Mouse (Mus musculus) adrenal gland, postnatal 25 days (tissue): ENCODE data around the gene Ccdc36. TPM values are rescaled to one million over a fixed set of nuclear protein-coding genes. Genes with fewer than 3 reads are reported as not detected.

ENCODE experiments used
- DNase-seq: peaks from one replicate; pipeline ENCODE4 v3.0.0; 2021; ENCODE audit warnings: mixed read lengths
- total RNA-seq: library from RNA; stranded (reverse); gene quantifications from 2 replicates; pipeline ENCODE4 v1.2.3, GENCODE M21; 2021

Gene Ccdc36
- total RNA-seq, 1 experiment from 2014 or later = not detected

DNA sequence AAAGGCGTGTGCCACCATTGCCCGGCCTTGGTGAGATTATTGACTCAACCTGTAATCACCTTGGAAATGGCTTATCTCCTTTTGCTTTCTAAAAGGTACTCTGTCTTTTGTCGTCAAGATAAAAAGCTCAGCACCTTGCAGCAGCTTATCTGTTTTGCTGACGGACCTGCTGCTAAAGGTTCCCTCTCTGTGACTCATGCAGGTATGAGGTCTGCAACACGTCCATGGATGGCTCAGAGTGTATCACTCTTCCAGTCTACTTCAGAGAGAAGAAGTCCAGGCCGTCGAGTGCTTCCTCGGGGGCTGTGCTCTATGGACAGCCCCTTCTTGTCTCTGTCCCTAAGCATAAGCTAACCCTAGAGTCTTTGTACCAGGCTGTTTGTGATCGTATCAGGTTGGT is 50.0 kb downstream of the Ccdc36 start:
- DNase-seq = no peak

Other genes starting within 250 kb of the Ccdc36 start
- gene Bsn, start 238.1 kb downstream of the Ccdc36 start, total RNA-seq = 9.1 and 10.0 TPM in 2 replicates
- 127 and 146 TPM in 2 replicates for gene Dag1, start 164.5 kb downstream of the Ccdc36 start, total RNA-seq
- 17.8 and 22.3 TPM in 2 replicates for gene Nicn1, start 138.1 kb downstream of the Ccdc36 start, total RNA-seq
- 5.2 and 7.0 TPM in 2 replicates for gene Amt, start 131.6 kb downstream of the Ccdc36 start, total RNA-seq
- 358 and 378 TPM in 2 replicates for gene Rhoa, start 122.4 kb downstream of the Ccdc36 start, total RNA-seq
- 38.9 and 49.8 TPM in 2 replicates for gene Tcta, start 122.3 kb downstream of the Ccdc36 start, total RNA-seq
- gene Gpx1, start 89.6 kb downstream of the Ccdc36 start, total RNA-seq = 711 and 722 TPM in 2 replicates
- 113 and 114 TPM in 2 replicates for gene Usp4, start 80.6 kb downstream of the Ccdc36 start, total RNA-seq
- 1.5 and 1.7 TPM in 2 replicates for gene 1700102P08Rik, start 35.7 kb downstream of the Ccdc36 start, total RNA-seq
- gene BC048562, start 8.0 kb upstream of the Ccdc36 start, total RNA-seq = not detected in 2 replicates
- gene Ccdc71, start 32.0 kb upstream of the Ccdc36 start, total RNA-seq = 36.9 and 51.4 TPM in 2 replicates
- gene Klhdc8b, start 33.1 kb upstream of the Ccdc36 start, total RNA-seq = 33.2 and 38.8 TPM in 2 replicates
- gene Lamb2, start 51.3 kb upstream of the Ccdc36 start, total RNA-seq = 114 and 134 TPM in 2 replicates
- 292 and 314 TPM in 2 replicates for gene Usp19, start 62.1 kb upstream of the Ccdc36 start, total RNA-seq
- gene Qars, start 79.2 kb upstream of the Ccdc36 start, total RNA-seq = 221 and 259 TPM in 2 replicates
- gene Qrich1, start 88.3 kb upstream of the Ccdc36 start, total RNA-seq = 126 and 144 TPM in 2 replicates
- gene Impdh2, start 131.8 kb upstream of the Ccdc36 start, total RNA-seq = 66.3 and 95.0 TPM in 2 replicates
- 59.8 and 65.9 TPM in 2 replicates for gene Ndufaf3, start 138.9 kb upstream of the Ccdc36 start, total RNA-seq
- 79.2 and 85.4 TPM in 2 replicates for gene Dalrd3, start 141.4 kb upstream of the Ccdc36 start, total RNA-seq
- 90.9 and 141 TPM in 2 replicates for gene Wdr6, start 150.3 kb upstream of the Ccdc36 start, total RNA-seq
- 8.7 and 10.5 TPM in 2 replicates for gene P4htm, start 169.2 kb upstream of the Ccdc36 start, total RNA-seq
- gene Arih2, start 220.9 kb upstream of the Ccdc36 start, total RNA-seq = 48.9 and 73.9 TPM in 2 replicates
- gene Slc25a20, start 233.6 kb upstream of the Ccdc36 start, total RNA-seq = 91.1 and 112 TPM in 2 replicates